Mouse (Mus musculus) lung, adult 2 months (tissue): ENCODE results near the gene Lrmda.

Experiments
- CTCF ChIP-seq: fragments of 200-500 bp; IDR thresholded peaks from 2 replicates; pipeline ENCODE4 v1.5.1; 2011; ENCODE audit warnings: mild to moderate bottlenecking, low read length, control low read depth; ENCODE audit not compliant: insufficient read depth
- POLR2A ChIP-seq: fragments of 200-500 bp; IDR thresholded peaks from 2 replicates; pipeline ENCODE4 v1.6.1; 2011; ENCODE audit warnings: low read depth, mild to moderate bottlenecking, control low read depth, low read length, borderline replicate concordance; ENCODE audit errors: extremely low read depth

DNA sequence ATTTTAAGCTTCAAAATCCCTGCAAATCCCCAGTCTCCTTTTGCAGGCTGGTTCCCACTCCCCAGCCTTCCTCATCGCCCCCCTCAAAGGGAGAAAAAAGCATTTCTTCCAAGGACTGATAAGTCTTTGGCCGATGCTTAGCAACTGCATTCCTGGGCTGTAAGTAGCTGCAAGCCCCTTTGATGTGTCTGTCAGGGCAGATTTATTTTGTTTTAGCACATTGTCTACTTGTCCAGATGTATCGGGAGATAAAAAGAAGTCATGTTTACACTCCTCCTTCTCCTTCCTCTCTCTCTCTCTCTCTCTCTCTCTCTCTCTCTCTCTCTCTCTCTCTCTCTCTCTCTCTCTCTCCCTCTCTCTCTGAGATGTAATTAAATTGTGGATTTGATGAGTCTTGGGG lies 787.8 kb downstream of the Lrmda start:
- TF ChIP-seq CTCF (no peak), POLR2A (no peak)
